Mouse (Mus musculus): ENCODE measurements around the gene Akt2. TPM values are rescaled to one million over a fixed set of nuclear protein-coding genes. Genes with fewer than 3 reads are reported as not detected.

Akt2 gene
- total RNA-seq, 2 experiments from 2014 or later, result 115 to 116 TPM

GRCm38 (mm10) chr7:27560978-27561377, 30.4 kb upstream of the Akt2 start:
- no peak overlapping the region for H3K27ac ChIP-seq
- intact Hi-C loops (cut with DNase I), result no loop called here
- H3K4me3 ChIP-seq, result no peak overlapping the region
- no peak for TF ChIP-seq CTCF (IDR thresholded peaks at IDR 0.05)
- no peak for DNase-seq (ENCODE audit: extremely low spot score in 1 of 2, low spot score in 2 of 2)

DNA sequence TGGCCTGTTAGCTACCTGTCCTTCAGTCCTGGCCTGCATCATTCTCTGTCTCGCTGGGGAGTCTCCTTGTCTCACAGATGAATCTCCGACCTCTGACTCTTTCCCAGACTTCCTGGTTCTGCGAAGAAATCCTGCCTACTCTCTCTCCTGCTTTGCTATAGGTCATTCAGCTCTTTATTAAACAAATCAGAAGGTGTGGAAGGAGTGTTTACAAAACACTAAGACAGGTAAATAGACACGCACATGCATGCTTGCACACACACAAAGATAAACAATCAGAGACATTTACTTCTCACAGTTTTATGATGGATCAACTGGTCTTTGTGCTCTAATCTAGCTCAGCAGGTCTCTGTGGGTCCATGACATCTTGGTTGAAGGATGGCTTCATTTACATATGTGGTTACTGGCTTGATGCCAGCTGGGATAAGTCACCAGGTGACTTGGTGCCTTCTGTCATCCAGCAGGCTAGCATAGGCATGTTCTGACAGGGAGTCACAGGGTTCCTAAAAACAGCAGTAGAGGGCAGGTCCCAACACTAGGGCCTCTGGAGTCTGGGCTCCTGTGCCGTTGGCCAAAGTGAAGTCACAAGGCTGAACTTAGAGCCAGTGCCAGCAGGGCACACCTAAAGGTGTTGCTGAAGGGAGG, 21.6 kb upstream of the Akt2 start:
- intact Hi-C loops (cut with DNase I), result no loop called here
- TF ChIP-seq CTCF (IDR thresholded peaks at IDR 0.05), result no peak
- DNase-seq (ENCODE audit: extremely low spot score in 1 of 2, low spot score in 2 of 2), result no peak
- no peak overlapping the region for H3K4me3 ChIP-seq
- H3K27ac ChIP-seq, result no peak overlapping the region

- Histone ChIP-seq H3K4me3 (no peak overlapping the region), H3K27ac (no peak overlapping the region)
- intact Hi-C loops (cut with DNase I), result no loop called here
- no peak for TF ChIP-seq CTCF (IDR thresholded peaks at IDR 0.05)
- DNase-seq (ENCODE audit: extremely low spot score in 1 of 2, low spot score in 2 of 2), result no peak
Observed at GRCm38 (mm10) chr7:27572133-27572532, 19.2 kb upstream of the Akt2 start.

- no peak for TF ChIP-seq CTCF (IDR thresholded peaks at IDR 0.05)
- DNase-seq (ENCODE audit: extremely low spot score in 1 of 2, low spot score in 2 of 2), result no peak
- intact Hi-C loops (cut with DNase I), result no loop called here
Observed at GRCm38 (mm10) chr7:27574124-27574880, 17.1 kb upstream of the Akt2 start.

GRCm38 (mm10) chr7:27576914-27577313, 14.4 kb upstream of the Akt2 start:
- TF ChIP-seq CTCF (IDR thresholded peaks at IDR 0.05), result peak; percentile 68
- H3K27ac ChIP-seq, result no peak overlapping the region
- DNase-seq (ENCODE audit: extremely low spot score in 1 of 2, low spot score in 2 of 2), result peak in 1 of 2 experiments; percentile 51
- intact Hi-C loops (cut with DNase I), result loop anchor here (2.0 to 5.0 kb wide), 2 partner anchors 108 to 150 kb away; no protein-coding TSS in a partner anchor
- no peak overlapping the region for H3K4me3 ChIP-seq

More at GRCm38 (mm10) chr7:27574124-27574880, 17.1 kb upstream of the Akt2 start:
- H3K27ac ChIP-seq, result no peak overlapping the region
- no peak overlapping the region for H3K4me3 ChIP-seq

DNA sequence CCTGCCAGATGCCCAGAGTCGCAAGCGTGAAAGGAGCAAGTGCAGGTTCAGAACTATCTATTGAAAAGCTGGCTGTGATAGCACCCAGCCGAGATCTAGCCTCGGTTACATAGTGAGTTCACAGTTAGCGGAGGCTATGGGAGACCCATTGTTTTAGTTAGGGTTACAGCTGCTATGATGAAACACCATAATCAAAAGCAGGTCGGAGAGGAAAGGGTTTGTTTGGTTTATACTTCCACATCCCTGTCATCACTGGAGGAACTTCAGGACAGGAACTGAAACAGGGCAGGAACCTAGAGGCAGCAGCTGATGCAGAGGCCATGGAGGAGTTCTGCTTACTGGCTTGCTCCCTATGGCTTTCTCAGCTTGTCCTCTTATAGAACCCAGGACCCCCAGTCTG, 13.8 kb upstream of the Akt2 start:
- intact Hi-C loops (cut with DNase I), result loop anchor here (2.0 to 5.0 kb wide), 2 partner anchors 107 to 150 kb away; no protein-coding TSS in a partner anchor
- Histone ChIP-seq H3K27ac (no peak overlapping the region), H3K4me3 (no peak overlapping the region)
- DNase-seq (ENCODE audit: extremely low spot score in 1 of 2, low spot score in 2 of 2), result no peak
- no peak for TF ChIP-seq CTCF (IDR thresholded peaks at IDR 0.05)

DNA sequence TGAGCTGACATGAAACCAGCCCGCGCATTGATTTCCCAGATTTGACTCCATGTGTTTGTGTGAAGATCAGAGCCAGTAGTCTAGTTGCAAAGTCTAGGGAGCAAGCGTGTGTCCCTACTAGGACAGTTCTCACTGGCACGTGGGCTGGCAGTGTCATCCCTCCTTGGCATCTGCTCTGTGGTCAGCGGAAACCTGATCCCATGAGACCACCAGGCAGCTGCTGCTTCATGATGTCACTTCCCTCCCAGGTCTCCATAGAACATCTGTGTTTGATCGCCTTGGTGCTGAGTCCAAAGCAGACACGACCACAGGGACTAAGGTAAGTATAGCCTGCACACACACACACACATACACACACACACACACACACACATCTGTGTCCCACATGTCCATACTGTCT, 12.9 kb upstream of the Akt2 start:
- intact Hi-C loops (cut with DNase I), result loop anchor here (5.0 kb wide), 1 partner anchor 149 kb away; no protein-coding TSS in a partner anchor
- no peak for TF ChIP-seq CTCF (IDR thresholded peaks at IDR 0.05)
- H3K27ac ChIP-seq, result no peak overlapping the region
- no peak overlapping the region for H3K4me3 ChIP-seq
- no peak for DNase-seq (ENCODE audit: extremely low spot score in 1 of 2, low spot score in 2 of 2)

DNA sequence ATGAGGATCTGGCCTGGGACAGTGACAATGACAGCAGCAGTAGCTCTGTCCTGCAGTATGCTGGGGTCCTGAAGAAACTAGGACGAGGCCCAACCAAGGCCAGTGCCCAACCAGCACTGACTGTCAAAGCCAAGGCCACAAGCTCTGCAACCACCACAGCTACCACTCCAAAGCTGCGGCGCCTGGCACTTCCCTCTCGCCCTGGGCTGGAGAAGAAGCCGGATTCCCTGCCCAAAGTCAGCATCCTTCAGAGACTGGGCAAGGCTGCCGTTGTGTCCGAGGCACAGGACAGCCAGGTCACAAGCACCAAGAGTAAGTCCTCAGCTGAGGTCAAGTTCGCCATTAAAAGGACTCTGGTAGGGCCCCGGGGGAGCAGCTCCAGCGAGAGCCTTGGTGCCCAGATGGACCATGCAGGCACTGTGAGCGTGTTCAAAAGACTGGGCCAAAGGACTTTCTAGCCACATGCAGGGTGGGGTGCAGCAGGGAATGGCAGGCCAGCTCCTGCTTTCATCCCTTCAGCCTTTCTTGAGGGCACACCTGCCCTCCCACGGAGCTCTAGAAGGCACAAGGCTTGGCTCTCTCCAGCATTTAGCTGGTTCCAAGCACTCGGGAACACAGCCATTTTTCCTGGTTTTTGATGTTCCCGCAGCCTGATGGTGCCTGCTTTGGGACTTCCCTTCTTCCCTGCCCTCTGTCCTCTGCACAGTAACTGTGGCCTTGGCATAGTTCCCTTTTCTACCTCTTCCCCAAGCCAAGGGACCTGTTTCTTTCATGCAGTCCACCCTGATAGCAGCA, 10.8 kb upstream of the Akt2 start:
- TF ChIP-seq CTCF (IDR thresholded peaks at IDR 0.05), result no peak
- intact Hi-C loops (cut with DNase I), result no loop called here

GRCm38 (mm10) chr7:27586861-27587260, 4.5 kb upstream of the Akt2 start:
- H3K4me3 ChIP-seq, result no peak overlapping the region
- no peak overlapping the region for H3K27ac ChIP-seq
- intact Hi-C loops (cut with DNase I), result no loop called here
- TF ChIP-seq CTCF (IDR thresholded peaks at IDR 0.05), result no peak
- DNase-seq (ENCODE audit: extremely low spot score in 1 of 2, low spot score in 2 of 2), result no peak

More for the DNA sequence above, 10.8 kb upstream of the Akt2 start:
- no peak overlapping the region for H3K27ac ChIP-seq
- DNase-seq (ENCODE audit: extremely low spot score in 1 of 2, low spot score in 2 of 2), result no peak
- H3K4me3 ChIP-seq, result no peak overlapping the region

GRCm38 (mm10) chr7:27587741-27588140, 3.6 kb upstream of the Akt2 start:
- intact Hi-C loops (cut with DNase I), result no loop called here
- Histone ChIP-seq H3K4me3 (no peak overlapping the region), H3K27ac (no peak overlapping the region)
- DNase-seq (ENCODE audit: extremely low spot score in 1 of 2, low spot score in 2 of 2), result no peak
- peak; percentile 28 for TF ChIP-seq CTCF (IDR thresholded peaks at IDR 0.05)

DNA sequence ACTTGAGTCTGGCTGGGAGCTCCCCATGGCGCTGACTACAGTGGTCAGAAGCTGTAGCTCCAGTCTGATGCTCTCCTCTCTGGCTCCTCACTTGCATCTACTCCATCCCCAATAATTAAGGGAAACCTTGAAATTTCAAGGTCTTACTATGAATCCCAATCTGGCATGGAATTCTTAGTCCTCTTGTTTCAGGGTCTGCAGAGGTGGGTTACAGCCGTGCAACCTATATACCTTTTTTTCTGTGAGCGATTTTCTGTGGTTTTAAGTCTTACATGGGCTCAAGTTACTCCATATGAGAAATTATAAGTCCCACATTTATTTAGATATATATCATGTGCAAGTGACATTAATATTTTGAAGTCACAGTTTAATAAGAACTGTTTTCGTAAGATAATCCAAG, 1.3 kb upstream of the Akt2 start:
- Histone ChIP-seq H3K4me3 (no peak overlapping the region), H3K27ac (no peak overlapping the region)
- intact Hi-C loops (cut with DNase I), result loop anchor here (5.0 kb wide), 1 partner anchor 98 kb away; no protein-coding TSS in a partner anchor
- TF ChIP-seq CTCF (IDR thresholded peaks at IDR 0.05), result no peak
- no peak for DNase-seq (ENCODE audit: extremely low spot score in 1 of 2, low spot score in 2 of 2)
